Mouse (Mus musculus) adrenal gland, postnatal 10 days (tissue): ENCODE results near the gene Mroh2a. TPM values are rescaled to one million over a fixed set of nuclear protein-coding genes. Genes with fewer than 3 reads are reported as not detected.

Experiments used
- DNase-seq: peaks from one replicate; pipeline ENCODE4 v3.0.0; 2021; ENCODE audit warnings: mixed read lengths
- total RNA-seq, 2 experiments: library from RNA; stranded (reverse); gene quantifications; 2 replicates each; pipeline ENCODE4 v1.2.3; 2021

The Mroh2a gene
- total RNA-seq, 2 experiments from 2014 or later: 0.67 to 1.3 TPM

- DNase-seq: no peak
These were observed 8.5 kb downstream of the Mroh2a start for GRCm38 (mm10) chr1:88235046-88235893.

GRCm38 (mm10) chr1:88235894-88236415, 9.2 kb downstream of the Mroh2a start:
- DNase-seq: no peak

DNA sequence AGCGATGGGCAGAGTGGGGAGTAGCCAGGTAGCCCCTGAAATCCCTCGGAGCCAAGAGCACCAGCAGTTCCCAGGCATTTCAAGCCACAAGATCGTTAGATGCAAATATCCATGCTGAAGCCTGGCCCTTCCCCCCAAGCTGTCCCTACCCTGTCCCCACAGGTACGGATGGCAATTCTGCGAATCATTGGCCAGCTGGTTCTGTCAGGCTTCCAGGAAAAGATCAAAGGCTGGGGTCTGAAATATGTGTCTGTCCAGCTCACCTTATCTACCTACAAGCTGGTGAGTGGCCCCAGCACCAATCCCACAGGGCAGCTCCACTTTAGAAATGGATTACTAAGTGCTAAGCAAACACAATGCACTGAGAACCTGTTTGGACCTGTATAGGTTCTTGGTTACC, 10.5 kb downstream of the Mroh2a start:
- DNase-seq: no peak

- DNase-seq: no peak
These were observed 12.0 kb downstream of the Mroh2a start for GRCm38 (mm10) chr1:88238771-88239170.

- no peak for DNase-seq
These were observed 13.3 kb downstream of the Mroh2a start for GRCm38 (mm10) chr1:88240072-88240471.

GRCm38 (mm10) chr1:88240579-88240978, 13.8 kb downstream of the Mroh2a start:
- DNase-seq: no peak

DNA sequence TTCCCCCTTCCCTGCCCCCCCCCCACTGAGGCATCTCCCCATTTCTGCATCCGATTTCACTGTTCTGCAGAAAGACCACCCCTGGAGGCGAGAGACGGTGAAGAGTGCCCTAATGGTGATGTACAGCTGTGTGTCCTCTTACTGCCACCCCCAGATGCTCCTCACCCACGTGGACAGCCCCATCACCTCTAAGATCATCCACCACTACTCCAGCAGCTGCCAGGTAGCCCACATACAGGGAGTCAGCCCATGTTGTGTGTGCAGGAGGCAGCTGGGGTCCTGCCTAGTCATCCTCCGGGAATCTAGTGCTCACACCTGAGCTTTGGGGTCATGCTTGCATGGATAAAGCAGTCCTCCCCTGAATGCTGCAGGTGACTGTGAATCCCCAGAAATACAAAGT, 17.1 kb downstream of the Mroh2a start:
- DNase-seq: no peak

GRCm38 (mm10) chr1:88245881-88246280, 19.1 kb downstream of the Mroh2a start:
- no peak for DNase-seq

- no peak for DNase-seq
These were observed 19.6 kb downstream of the Mroh2a start for GRCm38 (mm10) chr1:88246386-88246785.

DNA sequence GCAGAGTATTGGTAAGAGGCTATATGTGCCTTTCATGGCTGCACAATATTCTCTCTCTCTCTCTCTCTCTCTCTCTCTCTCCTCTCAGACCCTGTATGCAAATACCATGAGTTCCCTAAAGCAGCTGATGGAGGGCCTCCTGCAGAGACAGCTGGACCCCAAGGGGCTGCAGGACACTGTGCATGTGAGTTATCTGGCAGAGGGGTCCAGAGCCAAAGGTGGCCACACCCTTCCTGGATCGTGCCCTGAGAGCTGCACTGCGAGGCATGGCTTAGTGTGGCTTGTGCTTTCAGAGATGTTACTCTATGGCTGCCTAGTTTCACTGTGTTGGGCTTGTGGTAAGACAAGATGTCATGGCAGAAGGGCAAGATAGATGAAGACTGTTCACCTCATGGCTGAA, 20.9 kb downstream of the Mroh2a start:
- no peak for DNase-seq

- DNase-seq: no peak
These were observed 21.9 kb downstream of the Mroh2a start for GRCm38 (mm10) chr1:88248658-88249057.

GRCm38 (mm10) chr1:88249596-88249995, 22.8 kb downstream of the Mroh2a start:
- no peak for DNase-seq

DNA sequence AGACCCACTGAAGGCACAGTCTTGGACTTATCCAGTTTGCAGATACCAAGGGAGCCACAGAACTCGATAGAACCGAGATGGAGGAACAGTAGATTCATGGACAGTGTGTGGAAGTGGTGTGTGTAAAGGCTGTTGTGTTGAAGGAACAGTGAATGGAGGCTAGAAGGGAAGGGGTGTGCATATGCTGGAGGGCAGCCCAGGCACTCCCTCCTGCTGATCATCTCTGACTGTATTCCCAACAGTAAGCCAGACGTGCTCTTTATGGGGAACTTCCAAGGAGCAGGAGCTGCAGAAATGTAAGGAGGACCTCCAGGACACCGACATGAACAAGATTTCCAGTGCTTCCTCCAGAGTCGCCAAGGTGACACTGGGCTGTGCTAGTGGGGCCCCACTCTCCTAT, 23.2 kb downstream of the Mroh2a start:
- DNase-seq: no peak

- no peak for DNase-seq
These were observed 26.3 kb downstream of the Mroh2a start for GRCm38 (mm10) chr1:88253106-88253505.

- no peak for DNase-seq
These were observed 26.8 kb downstream of the Mroh2a start for GRCm38 (mm10) chr1:88253540-88253939.

- DNase-seq: no peak
These were observed 28.1 kb downstream of the Mroh2a start for GRCm38 (mm10) chr1:88254793-88255465.

GRCm38 (mm10) chr1:88255466-88255857, 28.7 kb downstream of the Mroh2a start:
- no peak for DNase-seq

DNA sequence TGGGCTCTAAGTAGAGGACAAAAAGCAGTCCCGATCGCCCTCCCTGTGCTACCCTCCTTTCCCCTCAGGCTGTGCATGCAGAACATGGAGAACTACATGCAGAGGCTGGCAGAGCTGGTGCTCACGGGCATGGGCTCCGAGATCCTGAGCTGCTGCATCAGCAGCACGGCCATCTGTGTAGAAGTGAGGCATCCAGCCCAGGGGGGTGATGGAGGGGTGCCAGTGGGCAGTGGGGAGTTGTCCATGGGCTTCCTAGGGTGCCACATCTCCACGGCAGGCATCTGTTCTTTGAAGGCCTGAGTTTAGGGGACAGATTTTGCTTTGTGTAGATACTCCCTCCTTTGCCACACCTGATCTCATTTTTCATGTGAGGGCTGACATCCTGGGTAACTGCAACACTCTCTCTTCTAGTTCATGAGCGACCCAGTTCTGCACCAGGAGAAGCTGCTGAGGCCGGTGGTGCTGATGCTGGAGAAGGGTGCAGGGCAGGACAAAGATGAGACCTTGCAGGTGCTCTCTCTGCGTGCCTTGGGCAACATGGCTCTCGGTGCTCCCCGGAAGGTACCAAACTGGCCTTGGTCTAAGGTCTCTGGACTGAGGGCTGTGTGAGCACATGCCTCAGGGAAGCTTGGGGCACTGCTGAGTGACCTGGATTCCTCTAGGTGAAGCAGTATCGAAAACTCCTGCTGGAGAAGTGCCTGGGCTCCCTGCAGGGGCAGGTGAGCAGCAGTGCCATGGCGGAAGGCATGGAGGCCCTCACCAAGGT, 29.4 kb downstream of the Mroh2a start:
- DNase-seq: peak; percentile 36

- DNase-seq: no peak
These were observed 30.3 kb downstream of the Mroh2a start for GRCm38 (mm10) chr1:88256886-88257663.

- no peak for DNase-seq
These were observed 30.9 kb downstream of the Mroh2a start for GRCm38 (mm10) chr1:88257681-88258080.

- DNase-seq: no peak
These were observed 31.6 kb downstream of the Mroh2a start for GRCm38 (mm10) chr1:88258361-88258760.
